Mouse (Mus musculus) C2C12 (cell line): Measurements from ENCODE around the gene Foxk2.

Source experiments
- CEBPB ChIP-seq: IDR thresholded peaks from one replicate; pipeline ENCODE4 v1.6.1; 2011; ENCODE audit warnings: low read depth, mild to moderate bottlenecking, control low read depth, moderate library complexity
- CTCF ChIP-seq: IDR thresholded peaks from one replicate; pipeline ENCODE4 v1.5.1; 2011; ENCODE audit not compliant: control insufficient read depth, insufficient read depth, insufficient read length
- MAX ChIP-seq: IDR thresholded peaks from one replicate; pipeline ENCODE4 v1.6.1; 2011; ENCODE audit warnings: mild to moderate bottlenecking, control low read depth
- MYOD1 ChIP-seq: IDR thresholded peaks from one replicate; pipeline ENCODE4 v1.6.1; 2011; ENCODE audit warnings: low read depth; ENCODE audit not compliant: control insufficient read depth, insufficient read length
- USF1 ChIP-seq: IDR thresholded peaks from one replicate; pipeline ENCODE4 v1.6.1; 2011; ENCODE audit warnings: low read depth, mild to moderate bottlenecking, control low read depth, moderate library complexity

GRCm38 (mm10) chr11:121228129-121229017, 31.4 kb upstream of the Foxk2 start:
- TF ChIP-seq CTCF (no peak), USF1 (no peak), MYOD1 (no peak), MAX (no peak), CEBPB (no peak)
